Mouse (Mus musculus): ENCODE results near the gene 1700067K01Rik.

- TF ChIP-seq CTCF (IDR thresholded peaks at IDR 0.05; ENCODE audit: extremely low read depth, insufficient read depth, low read length) (no peak), POLR2A (IDR thresholded peaks at IDR 0.05; ENCODE audit: extremely low read depth, insufficient read depth, low read length) (no peak)
Measured at GRCm38 (mm10) chr8:83977646-83978045, 23.7 kb upstream of the 1700067K01Rik start.

Measured in cortical plate, adult 2 months (tissue).